Mouse (Mus musculus): ENCODE data around the gene Kalrn.

DNA sequence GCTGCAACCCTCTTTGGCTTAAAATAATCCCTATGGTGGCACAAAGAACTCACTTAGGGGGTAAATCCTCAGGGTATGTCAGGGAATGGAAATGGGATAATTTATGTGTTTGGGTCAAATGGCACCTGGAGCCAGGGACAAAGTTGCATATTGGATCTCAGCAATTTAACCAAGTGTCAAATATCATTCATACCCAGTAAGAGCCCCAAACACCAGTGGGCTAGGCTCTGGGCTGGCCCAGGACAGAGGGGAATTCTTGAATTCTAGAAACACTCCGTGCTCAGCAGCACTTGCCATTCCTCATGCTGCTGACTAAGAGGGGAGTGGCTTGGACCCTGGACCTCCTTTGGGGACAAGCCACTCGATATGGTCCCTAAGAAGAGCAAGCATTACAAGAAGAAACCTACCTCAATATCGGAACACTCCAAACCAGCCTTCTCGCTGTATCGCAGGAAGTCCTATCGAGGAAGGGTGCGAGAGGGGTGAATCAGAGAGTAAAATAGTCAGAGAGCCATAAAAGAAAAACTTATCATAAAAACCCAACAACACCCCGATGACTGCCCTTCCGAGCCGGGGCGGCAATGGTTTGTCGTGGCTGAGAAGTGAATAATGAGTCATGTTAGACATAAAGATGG is 541.2 kb downstream of the Kalrn start:
- TF ChIP-seq CTCF (conservative IDR thresholded peaks at IDR 0.05; ENCODE audit: low read length) (no peak), NANOG (IDR thresholded peaks at IDR 0.05; ENCODE audit: borderline replicate concordance, low read length) (no peak)

All from E14TG2a.4 (cell line).